Mouse (Mus musculus) limb, embryonic 14.5 days (tissue): ENCODE results near the gene Gm20532. TPM values are rescaled to one million over a fixed set of nuclear protein-coding genes. Genes with fewer than 3 reads are reported as not detected.

Experiments
- ATAC-seq: fragments of 200-750 bp; cut with Nextera tagmentation; 2 replicates; pipeline ENCODE4 v1.8.0; 2017; ENCODE audit warnings: low read depth, moderate number of reproducible peaks, moderate TSS enrichment; ENCODE audit not compliant: low FRiP score
- DNase-seq: peaks from one replicate; pipeline ENCODE4 v3.0.0-alpha.2; 2015; ENCODE audit warnings: low spot score
- H3K27ac ChIP-seq: fragments of 300-500 bp; sonication (generic); replicated peaks from 2 replicates; pipeline ENCODE4 v1.5.1; 2014; ENCODE audit warnings: low read depth, mild to moderate bottlenecking, low read length, moderate library complexity, mixed read lengths
- H3K27me3 ChIP-seq: fragments of 300-500 bp; sonication (generic); 2 replicates; pipeline ENCODE4 v1.6.1; 2014; ENCODE audit warnings: low read length, mixed read lengths; ENCODE audit not compliant: control insufficient read depth, insufficient read depth
- H3K36me3 ChIP-seq: fragments of 300-500 bp; sonication (generic); 2 replicates; pipeline ENCODE4 v1.6.1; 2014; ENCODE audit warnings: mild to moderate bottlenecking, low read length, moderate library complexity, mixed read lengths; ENCODE audit not compliant: control insufficient read depth, insufficient read depth
- H3K4me1 ChIP-seq: fragments of 300-500 bp; sonication (generic); 2 replicates; pipeline ENCODE4 v1.6.1; 2014; ENCODE audit warnings: antibody characterized with exemption, low read length, mixed read lengths; ENCODE audit not compliant: control insufficient read depth, insufficient read depth
- H3K4me2 ChIP-seq: fragments of 300-500 bp; sonication (generic); replicated peaks from 2 replicates; pipeline ENCODE4 v1.6.1; 2014; ENCODE audit warnings: low read depth, mild to moderate bottlenecking, low read length, moderate library complexity; ENCODE audit not compliant: severe bottlenecking
- H3K4me3 ChIP-seq: fragments of 300-500 bp; sonication (generic); replicated peaks from 2 replicates; pipeline ENCODE4 v1.5.1; 2014; ENCODE audit warnings: low read length
- H3K9ac ChIP-seq: fragments of 300-500 bp; sonication (generic); 2 replicates; pipeline ENCODE4 v1.6.1; 2014; ENCODE audit warnings: mild to moderate bottlenecking, low read depth, low read length, moderate library complexity; ENCODE audit not compliant: severe bottlenecking
- H3K9me3 ChIP-seq: fragments of 300-500 bp; sonication (generic); 2 replicates; pipeline ENCODE4 v1.6.1; 2016; ENCODE audit warnings: low read length; ENCODE audit not compliant: control insufficient read depth
- POLR2A ChIP-seq: fragments of 200-500 bp; IDR thresholded peaks from 2 replicates; pipeline ENCODE4 v1.8.0; 2012; ENCODE audit warnings: inconsistent platforms, mild to moderate bottlenecking, moderate library complexity, borderline replicate concordance; ENCODE audit not compliant: insufficient read depth, insufficient read length; ENCODE audit errors: extremely low read depth
- WGBS: fragments of 180-500 bp; shearing (Covaris S2); extraction: QIAGEN DNeasy Blood & Tissue Kit; methylation state at CpG from one replicate; pipeline ENCODE4 v1.1.7; 2014; 5-methylcytosine and 5-hydroxymethylcytosine counted together
- polyA plus RNA-seq, 2 experiments: library from polyadenylated mRNA; depleted of rRNA in 1 of 2; stranded (reverse) in 1 of 2; unstranded in 1 of 2; fragments of >200 nt; fragmentation: Nextera tagmentation in 1 of 2; extraction: Ambion mirVana in 1 of 2; gene quantifications; 2 replicates each; pipeline versions ENCODE4 v1.2.1 to v1.2.3; 2012 to 2014

Gene Gm20532
- polyA plus RNA-seq, 2 experiments: not detected

GRCm38 (mm10) chr2:26609261-26609661 is 22.8 kb downstream of the Gm20532 start:
- no peak overlapping the region for H3K27ac ChIP-seq
- no peak overlapping the region for H3K4me2 ChIP-seq
- no peaks in the 10 kb centered on the region for H3K27me3 ChIP-seq
- ATAC-seq (no peak), DNase-seq (no peak)
- no peaks in the 10 kb centered on the region for H3K36me3 ChIP-seq
- TF ChIP-seq POLR2A: no peak
- no peak overlapping the region for H3K9ac ChIP-seq
- no peaks in the 10 kb centered on the region for H3K9me3 ChIP-seq
- peaks cover 5% of the 10 kb centered on the region; the same call in 1 of the 2 replicates for H3K4me1 ChIP-seq
- H3K4me3 ChIP-seq: no peak overlapping the region

DNA sequence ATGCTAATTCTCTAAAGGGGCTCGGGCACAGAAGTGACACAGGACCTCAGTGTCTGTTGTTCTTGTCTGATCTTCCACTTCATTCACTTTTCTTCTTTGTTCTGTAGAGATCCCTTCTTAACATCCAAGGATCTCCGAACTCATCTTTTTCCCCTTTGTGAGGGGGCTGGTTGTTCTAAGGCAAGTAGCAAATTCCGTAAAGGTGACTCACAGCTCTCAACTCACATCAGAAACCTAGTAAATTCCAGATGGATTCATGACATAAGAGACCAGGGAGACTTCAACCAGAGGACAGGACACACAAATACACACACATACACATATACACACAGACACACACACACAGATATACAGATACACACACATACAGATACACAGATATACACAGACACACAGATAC is 24.1 kb downstream of the Gm20532 start:
- DNase-seq (no peak), ATAC-seq (no peak)
- H3K4me3 ChIP-seq: no peak overlapping the region
- H3K9ac ChIP-seq: no peak overlapping the region
- H3K4me1 ChIP-seq: peaks cover 5% of the 10 kb centered on the region; the same call in 1 of the 2 replicates
- H3K4me2 ChIP-seq: no peak overlapping the region
- H3K36me3 ChIP-seq: no peaks in the 10 kb centered on the region
- 76% methylated on average over 3 of the region's 3 CpGs for WGBS
- no peaks in the 10 kb centered on the region for H3K27me3 ChIP-seq
- H3K27ac ChIP-seq: no peak overlapping the region
- no peak for TF ChIP-seq POLR2A
- H3K9me3 ChIP-seq: no peaks in the 10 kb centered on the region

DNA sequence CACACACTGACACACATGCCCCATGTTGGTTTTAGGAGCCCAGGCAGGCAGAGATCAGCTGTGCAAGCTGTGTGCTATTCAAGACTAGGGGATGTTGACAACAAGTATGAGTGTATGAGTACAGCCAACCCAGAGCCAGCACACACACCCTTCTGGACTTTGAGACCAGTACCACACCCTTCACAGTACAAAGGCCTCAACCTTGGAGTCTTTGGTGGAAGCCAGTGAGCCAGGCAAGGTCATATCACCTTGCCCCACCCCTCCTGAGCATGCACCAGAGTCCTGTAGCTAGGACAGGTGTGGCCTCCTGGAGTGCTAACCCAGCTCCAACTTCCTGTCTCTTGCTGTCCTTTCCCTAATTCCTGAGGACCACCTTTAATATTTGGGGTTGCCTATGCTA is 24.6 kb downstream of the Gm20532 start:
- Histone ChIP-seq H3K27ac (no peak overlapping the region), H3K4me2 (no peak overlapping the region), H3K9ac (no peak overlapping the region), H3K36me3 (no peaks in the 10 kb centered on the region), H3K27me3 (no peaks in the 10 kb centered on the region), H3K9me3 (no peaks in the 10 kb centered on the region), H3K4me3 (no peak overlapping the region), H3K4me1 (peaks cover 5% of the 10 kb centered on the region; the same call in 1 of the 2 replicates)
- DNase-seq (no peak), ATAC-seq (no peak)
- no peak for TF ChIP-seq POLR2A

- TF ChIP-seq POLR2A: no peak
- no peak for ATAC-seq
Observed at GRCm38 (mm10) chr2:26611896-26612295, 25.5 kb downstream of the Gm20532 start.

DNA sequence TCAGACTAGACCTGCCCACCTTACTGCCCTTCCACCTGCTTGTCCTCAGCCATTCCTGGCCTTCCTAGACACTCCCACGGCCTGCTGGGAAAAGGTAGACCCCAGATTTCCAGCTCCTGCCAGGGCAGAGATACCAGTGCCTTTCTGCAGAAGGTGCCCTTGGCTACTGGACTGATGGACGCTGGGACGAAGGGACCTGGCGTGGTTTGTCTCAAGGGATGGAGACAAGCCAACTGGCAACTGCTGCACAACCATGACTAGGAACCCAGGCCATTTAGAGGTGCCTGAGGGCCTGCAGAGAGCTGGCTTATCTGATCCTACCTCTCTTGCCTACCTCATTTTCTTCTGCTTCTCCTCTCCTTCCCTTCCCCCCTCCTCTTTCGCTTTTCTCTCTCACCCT is 28.5 kb downstream of the Gm20532 start:
- H3K4me3 ChIP-seq: no peak overlapping the region
- no peak overlapping the region for H3K9ac ChIP-seq
- H3K36me3 ChIP-seq: no peaks in the 10 kb centered on the region
- ATAC-seq (no peak), DNase-seq (no peak)
- TF ChIP-seq POLR2A: no peak
- no peaks in the 10 kb centered on the region for H3K27me3 ChIP-seq
- WGBS: 82% methylated on average over 5 of the region's 5 CpGs
- no peaks in the 10 kb centered on the region for H3K9me3 ChIP-seq
- no peaks in the 10 kb centered on the region for H3K4me1 ChIP-seq
- H3K27ac ChIP-seq: no peak overlapping the region
- H3K4me2 ChIP-seq: no peak overlapping the region

More at GRCm38 (mm10) chr2:26611896-26612295, 25.5 kb downstream of the Gm20532 start:
- H3K4me3 ChIP-seq: no peak overlapping the region
- H3K27ac ChIP-seq: no peak overlapping the region
- no peaks in the 10 kb centered on the region for H3K27me3 ChIP-seq
- DNase-seq: no peak
- H3K9ac ChIP-seq: no peak overlapping the region
- no peak overlapping the region for H3K4me2 ChIP-seq
- H3K4me1 ChIP-seq: peaks cover 4% of the 10 kb centered on the region; the same call in 1 of the 2 replicates
- no peaks in the 10 kb centered on the region for H3K36me3 ChIP-seq
- no peaks in the 10 kb centered on the region for H3K9me3 ChIP-seq
